Comparison of ENCODE assay signal across 22 mouse cellular contexts in the genomic region with DNA sequence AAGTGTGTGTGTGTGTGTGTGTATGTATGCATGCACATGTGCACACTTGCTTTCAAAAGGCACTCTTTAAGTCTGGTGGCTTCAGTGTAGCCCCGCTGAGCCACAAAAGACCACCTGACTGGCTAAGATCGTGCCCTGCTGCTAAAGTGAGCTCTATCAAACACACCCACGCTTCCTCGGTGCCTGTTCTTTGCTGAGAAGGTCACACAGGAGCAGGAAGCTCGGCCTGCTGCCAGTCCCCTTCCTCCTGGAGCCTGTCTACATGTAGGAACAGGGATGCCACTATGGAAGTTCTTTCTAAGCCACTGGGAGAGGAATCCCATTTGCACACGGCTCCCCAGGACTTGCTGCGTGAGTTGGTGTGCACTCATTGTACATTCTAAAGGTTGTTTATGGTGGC. TPM values are rescaled to one million over a fixed set of nuclear protein-coding genes. Genes with fewer than 3 reads are reported as not detected.
A peak's percentile ranks its signal among the peaks of the same experiment; 100 is the strongest.
DNase-seq lines count a peak whose midpoint lies in the region; ATAC-seq and TF ChIP-seq lines count a peak whose summit lies in the region.
"Had no signal": no experiment of that assay in that cellular context is flagged by ENCODE, and none has a peak within 500 bp of the region (broad histone marks: within the 10 kb centered on the region; RNA-seq: fewer than 3 reads in every experiment).

No protein-coding gene starts in this region.

- ATAC-seq in midbrain, embryonic 11.5 days (ENCODE audit: low FRiP score), result no peak
- no peak for ATAC-seq in midbrain, postnatal 0 days (ENCODE audit: low FRiP score)
- ATAC-seq: forebrain, embryonic 13.5 days; intestine, embryonic 16.5 days; liver, postnatal 0 days; midbrain, embryonic 13.5 days had no signal

- no peaks in the 10 kb centered on the region for H3K9me3 ChIP-seq in midbrain, embryonic 11.5 days (ENCODE audit: control insufficient read depth, low read length)
- no peaks in the 10 kb centered on the region for H3K9me3 ChIP-seq in midbrain, postnatal 0 days (ENCODE audit: low read length)
- no peaks in the 10 kb centered on the region for H3K9me3 ChIP-seq in embryonic facial prominence, embryonic 10.5 days
- H3K9me3 ChIP-seq: embryonic facial prominence, embryonic 12.5 days; hindbrain, embryonic 15.5 days; limb, embryonic 15.5 days; midbrain, embryonic 13.5 days; neural tube, embryonic 13.5 days had no signal

- no peak overlapping the region for H3K27ac ChIP-seq in midbrain, embryonic 11.5 days (ENCODE audit: low read depth, low read length)
- no peak overlapping the region for H3K27ac ChIP-seq in midbrain, postnatal 0 days (ENCODE audit: low read depth, low read length)
- H3K27ac ChIP-seq in embryonic facial prominence, embryonic 10.5 days (replicated peaks), result no peak overlapping the region
- H3K27ac ChIP-seq: embryonic facial prominence, embryonic 12.5 days; forebrain, embryonic 13.5 days; hindbrain, embryonic 15.5 days; limb, embryonic 15.5 days; midbrain, embryonic 13.5 days; neural tube, embryonic 13.5 days had no signal

- no peaks in the 10 kb centered on the region for H3K4me1 ChIP-seq in midbrain, embryonic 11.5 days (ENCODE audit: control insufficient read depth, insufficient read depth, low read length)
- no peaks in the 10 kb centered on the region for H3K4me1 ChIP-seq in midbrain, postnatal 0 days (ENCODE audit: insufficient read depth, low read length)
- no peaks in the 10 kb centered on the region for H3K4me1 ChIP-seq in embryonic facial prominence, embryonic 10.5 days
- H3K4me1 ChIP-seq: embryonic facial prominence, embryonic 12.5 days; hindbrain, embryonic 15.5 days; limb, embryonic 15.5 days; midbrain, embryonic 13.5 days; neural tube, embryonic 13.5 days had no signal

- TF ChIP-seq CTCF in midbrain, postnatal 0 days (IDR thresholded peaks at IDR 0.05), result no peak

- no peaks in the 10 kb centered on the region for H3K27me3 ChIP-seq in midbrain, embryonic 11.5 days (ENCODE audit: control insufficient read depth, insufficient read depth, low read length)
- no peaks in the 10 kb centered on the region for H3K27me3 ChIP-seq in midbrain, postnatal 0 days (ENCODE audit: insufficient read depth, low read length)
- no peaks in the 10 kb centered on the region for H3K27me3 ChIP-seq in embryonic facial prominence, embryonic 10.5 days (replicated peaks; ENCODE audit: low read depth, poor library complexity, severe bottlenecking)
- H3K27me3 ChIP-seq: embryonic facial prominence, embryonic 12.5 days; forebrain, embryonic 13.5 days; hindbrain, embryonic 15.5 days; limb, embryonic 15.5 days; midbrain, embryonic 13.5 days; neural tube, embryonic 13.5 days had no signal

- H3K4me2 ChIP-seq in midbrain, embryonic 11.5 days, result no peak overlapping the region
- H3K4me2 ChIP-seq in midbrain, postnatal 0 days (ENCODE audit: low read depth, low read length, poor library complexity, severe bottlenecking), result no peak overlapping the region
- H3K4me2 ChIP-seq: embryonic facial prominence, embryonic 12.5 days; forebrain, embryonic 13.5 days; hindbrain, embryonic 15.5 days; limb, embryonic 15.5 days; midbrain, embryonic 13.5 days; neural tube, embryonic 13.5 days had no signal

- DNase-seq in heart, postnatal 10 days, result peak; percentile 12 to 31
- no peak for DNase-seq in heart, postnatal 14 days
- peak; percentile 69 for DNase-seq in midbrain, embryonic 11.5 days (ENCODE audit: low spot score, missing footprints)
- no peak for DNase-seq in midbrain, postnatal 0 days (ENCODE audit: low spot score)
- peak; percentile 67 to 68 for DNase-seq in kidney, postnatal 25 days
- DNase-seq in embryonic facial prominence, embryonic 10.5 days (ENCODE audit: low spot score), result no peak
- DNase-seq in spleen, postnatal 4 days (ENCODE audit: low spot score in 2 of 2), result no peak
- DNase-seq: cerebellum, adult 9-10 months; gastrocnemius, postnatal 25 days; liver, postnatal 0 days; thymus, postnatal 14 days had no signal

- WGBS in midbrain, embryonic 11.5 days, result 83% methylated on average over 7 of the region's 7 CpGs
- 84% methylated on average over 7 of the region's 7 CpGs for WGBS in midbrain, postnatal 0 days
- WGBS in embryonic facial prominence, embryonic 10.5 days, result 83% methylated on average over 7 of the region's 7 CpGs

- no peak overlapping the region for H3K9ac ChIP-seq in midbrain, embryonic 11.5 days (ENCODE audit: low read length)
- no peak overlapping the region for H3K9ac ChIP-seq in midbrain, postnatal 0 days (replicated peaks; ENCODE audit: low read length, poor library complexity, severe bottlenecking)
- H3K9ac ChIP-seq: embryonic facial prominence, embryonic 12.5 days; forebrain, embryonic 13.5 days; hindbrain, embryonic 15.5 days; limb, embryonic 15.5 days; liver, postnatal 0 days; midbrain, embryonic 13.5 days; neural tube, embryonic 13.5 days had no signal

- no peaks in the 10 kb centered on the region for H3K36me3 ChIP-seq in midbrain, embryonic 11.5 days (ENCODE audit: control insufficient read depth, insufficient read depth, low read length)
- H3K36me3 ChIP-seq in midbrain, postnatal 0 days (ENCODE audit: insufficient read depth, low read length), result no peaks in the 10 kb centered on the region
- H3K36me3 ChIP-seq in embryonic facial prominence, embryonic 10.5 days (replicated peaks), result no peaks in the 10 kb centered on the region
- H3K36me3 ChIP-seq: embryonic facial prominence, embryonic 12.5 days; hindbrain, embryonic 15.5 days; limb, embryonic 15.5 days; midbrain, embryonic 13.5 days; neural tube, embryonic 13.5 days had no signal

- H3K4me3 ChIP-seq in midbrain, embryonic 11.5 days (ENCODE audit: low read depth, low read length), result no peak overlapping the region
- no peak overlapping the region for H3K4me3 ChIP-seq in midbrain, postnatal 0 days (ENCODE audit: low read depth, low read length)
- no peak overlapping the region for H3K4me3 ChIP-seq in embryonic facial prominence, embryonic 10.5 days
- H3K4me3 ChIP-seq: embryonic facial prominence, embryonic 12.5 days; erythroblast, embryonic 14.5 days; forebrain, embryonic 13.5 days; hindbrain, embryonic 15.5 days; limb, embryonic 15.5 days; midbrain, embryonic 13.5 days; neural tube, embryonic 13.5 days had no signal

- intact Hi-C loops in heart, postnatal 10 days (cut with DNase I), result no loop called here
- intact Hi-C loops in heart, postnatal 14 days (cut with DNase I), result no loop called here

RNA-seq across cellular contexts. Expression of a gene that starts 42.1 kb away (rescaled TPM):
- total RNA-seq in heart, postnatal 10 days (2021), result not detected
- total RNA-seq in heart, postnatal 14 days (2021), result not detected
- polyA plus RNA-seq in midbrain, embryonic 11.5 days (2014; fragmentation: Nextera tagmentation; extraction: Ambion mirVana), result 1.9 and 2.7 TPM in 2 replicates
- 1.8 and 2.2 TPM in 2 replicates for total RNA-seq in midbrain, postnatal 0 days (2014; rRNA removed)
- polyA plus RNA-seq in midbrain, postnatal 0 days (2015; fragmentation: Nextera tagmentation; extraction: Ambion mirVana), result 2.5 and 2.6 TPM in 2 replicates
- 0.59 and 0.60 TPM in 2 replicates for polyA plus RNA-seq in embryonic facial prominence, embryonic 10.5 days (2016; fragmentation: Nextera tagmentation; extraction: Ambion mirVana)
- total RNA-seq: gastrocnemius, postnatal 25 days; heart, adult 8-10 months; heart, postnatal 36 days; megakaryocyte progenitor cell, adult 5-6 weeks had no signal
- polyA plus RNA-seq: erythroblast, embryonic 14.5 days; liver, postnatal 0 days had no signal

Comparison
In these comparisons a context has a peak if more than half of its experiments do, and no peak if none do; other contexts are left out.
1. DNase-seq: peak in heart, postnatal 10 days (2 of 2), midbrain, embryonic 11.5 days (single experiment) and kidney, postnatal 25 days (2 of 2); none in heart, postnatal 14 days (0 of 2), midbrain, postnatal 0 days (single experiment), embryonic facial prominence, embryonic 10.5 days (single experiment) and spleen, postnatal 4 days (0 of 2).